Mouse (Mus musculus) neural tube, embryonic 12.5 days (tissue): ENCODE measurements around the gene Ifnlr1. TPM values are rescaled to one million over a fixed set of nuclear protein-coding genes. Genes with fewer than 3 reads are reported as not detected.
A peak's percentile ranks its signal among the peaks of the same experiment; 100 is the strongest.

Source experiments
- ATAC-seq: fragments of 200-750 bp; cut with Nextera tagmentation; 2 replicates; pipeline ENCODE4 v1.8.0; 2017; ENCODE audit warnings: low read depth, mild to moderate bottlenecking, moderate TSS enrichment, moderate library complexity; ENCODE audit not compliant: low FRiP score
- H3K27ac ChIP-seq: fragments of 300-500 bp; sonication (generic); 2 replicates; pipeline ENCODE4 v1.5.1; 2016
- H3K27me3 ChIP-seq: fragments of 300-500 bp; sonication (generic); replicated peaks from 2 replicates; pipeline ENCODE4 v1.6.1; 2016; ENCODE audit warnings: mild to moderate bottlenecking
- H3K36me3 ChIP-seq: fragments of 300-500 bp; sonication (generic); 2 replicates; pipeline ENCODE4 v1.6.1; 2016; ENCODE audit warnings: mild to moderate bottlenecking
- H3K4me1 ChIP-seq: fragments of 300-500 bp; sonication (generic); 2 replicates; pipeline ENCODE4 v1.6.1; 2016
- H3K4me2 ChIP-seq: fragments of 300-500 bp; sonication (generic); replicated peaks from 2 replicates; pipeline ENCODE4 v1.6.1; 2016; ENCODE audit warnings: mild to moderate bottlenecking
- H3K4me3 ChIP-seq: fragments of 300-500 bp; sonication (generic); 2 replicates; pipeline ENCODE4 v1.5.1; 2016
- H3K9ac ChIP-seq: fragments of 300-500 bp; sonication (generic); 2 replicates; pipeline ENCODE4 v1.6.1; 2016; ENCODE audit warnings: mild to moderate bottlenecking
- H3K9me3 ChIP-seq: fragments of 300-500 bp; sonication (generic); 2 replicates; pipeline ENCODE4 v1.6.1; 2016; ENCODE audit warnings: mild to moderate bottlenecking
- WGBS: fragments of 180-500 bp; shearing (Covaris S2); methylation state at CpG from one replicate; pipeline ENCODE4 v1.1.7; 2016; 5-methylcytosine and 5-hydroxymethylcytosine counted together
- polyA plus RNA-seq: library from polyadenylated mRNA; unstranded; fragments of >200 nt; fragmentation: Nextera tagmentation; extraction: Ambion mirVana; gene quantifications from 2 replicates; pipeline ENCODE4 v1.2.1, GENCODE M21; 2016

Gene Ifnlr1
- polyA plus RNA-seq, 1 experiment from 2014 or later, result 0.22 TPM

GRCm38 (mm10) chr4:135664656-135665055 lies 21.4 kb upstream of the Ifnlr1 start:
- Histone ChIP-seq H3K27me3 (no peaks in the 10 kb centered on the region), H3K27ac (no peak overlapping the region), H3K4me1 (no peaks in the 10 kb centered on the region), H3K4me3 (no peak overlapping the region), H3K9ac (no peak overlapping the region), H3K4me2 (no peak overlapping the region), H3K9me3 (no peaks in the 10 kb centered on the region), H3K36me3 (no peaks in the 10 kb centered on the region)
- no peak for ATAC-seq
- 87% methylated on average over 6 of the region's 6 CpGs for WGBS

DNA sequence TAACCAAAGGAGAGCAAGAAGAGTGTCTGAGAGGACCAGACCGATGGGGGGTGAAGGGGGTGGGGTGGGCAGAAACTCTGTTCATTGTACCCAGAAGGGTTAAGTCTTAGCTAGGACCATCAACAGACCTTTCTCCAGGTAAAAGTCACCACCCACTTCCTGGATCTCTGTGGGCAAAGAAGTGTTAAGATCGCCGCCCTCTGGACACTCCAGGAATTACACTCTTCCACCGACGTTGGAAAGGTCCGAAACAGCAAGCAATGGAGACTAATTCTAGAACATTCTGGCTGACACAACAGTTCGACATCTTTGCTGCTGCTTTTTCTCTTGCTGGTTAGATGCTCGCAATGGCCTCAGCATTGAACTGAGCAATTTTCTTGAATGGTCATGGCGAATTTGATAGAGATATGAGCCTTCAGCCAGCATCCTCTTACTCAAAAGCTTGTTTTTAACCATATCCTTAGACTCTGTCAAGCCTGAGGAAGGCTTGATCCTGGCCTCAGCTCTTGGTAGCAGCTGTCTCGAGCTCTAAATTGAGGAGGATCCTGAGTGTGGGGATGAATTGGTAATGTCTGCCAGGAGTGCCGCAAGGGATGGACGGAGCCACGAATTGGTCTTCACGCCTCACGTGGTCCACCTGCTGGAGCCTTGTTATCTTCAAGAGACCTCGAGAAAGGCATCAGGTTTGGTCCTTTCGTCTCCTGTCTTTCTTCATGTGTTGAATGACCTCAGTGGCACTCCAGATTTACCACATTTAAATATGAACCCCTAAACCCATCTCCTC lies 19.7 kb upstream of the Ifnlr1 start:
- Histone ChIP-seq H3K4me2 (no peak overlapping the region), H3K36me3 (no peaks in the 10 kb centered on the region), H3K27ac (no peak overlapping the region), H3K4me3 (no peak overlapping the region), H3K4me1 (no peaks in the 10 kb centered on the region), H3K9me3 (no peaks in the 10 kb centered on the region), H3K27me3 (no peaks in the 10 kb centered on the region), H3K9ac (no peak overlapping the region)
- WGBS, result 61% methylated on average over 17 of the region's 17 CpGs
- no peak for ATAC-seq

GRCm38 (mm10) chr4:135667266-135667844 lies 18.7 kb upstream of the Ifnlr1 start:
- Histone ChIP-seq H3K4me1 (no peaks in the 10 kb centered on the region), H3K4me2 (no peak overlapping the region), H3K27ac (no peak overlapping the region), H3K9ac (no peak overlapping the region), H3K27me3 (no peaks in the 10 kb centered on the region), H3K36me3 (no peaks in the 10 kb centered on the region), H3K9me3 (no peaks in the 10 kb centered on the region), H3K4me3 (no peak overlapping the region)
- no peak for ATAC-seq
- 17% methylated on average over 16 of the region's 16 CpGs for WGBS

- no peaks in the 10 kb centered on the region for H3K9me3 ChIP-seq
- H3K9ac ChIP-seq, result no peak overlapping the region
- H3K4me3 ChIP-seq, result no peak overlapping the region
- 0 out of 2 replicates have a peak, but pooled peaks cover 6% of the 10 kb centered on the region for H3K4me1 ChIP-seq
- H3K27me3 ChIP-seq, result no peaks in the 10 kb centered on the region
- H3K36me3 ChIP-seq, result no peaks in the 10 kb centered on the region
- no peak overlapping the region for H3K4me2 ChIP-seq
- no peak for ATAC-seq
- H3K27ac ChIP-seq, result no peak overlapping the region
- 79% methylated on average over 3 of the region's 3 CpGs for WGBS
These were observed 12.6 kb upstream of the Ifnlr1 start for GRCm38 (mm10) chr4:135673507-135673906.

DNA sequence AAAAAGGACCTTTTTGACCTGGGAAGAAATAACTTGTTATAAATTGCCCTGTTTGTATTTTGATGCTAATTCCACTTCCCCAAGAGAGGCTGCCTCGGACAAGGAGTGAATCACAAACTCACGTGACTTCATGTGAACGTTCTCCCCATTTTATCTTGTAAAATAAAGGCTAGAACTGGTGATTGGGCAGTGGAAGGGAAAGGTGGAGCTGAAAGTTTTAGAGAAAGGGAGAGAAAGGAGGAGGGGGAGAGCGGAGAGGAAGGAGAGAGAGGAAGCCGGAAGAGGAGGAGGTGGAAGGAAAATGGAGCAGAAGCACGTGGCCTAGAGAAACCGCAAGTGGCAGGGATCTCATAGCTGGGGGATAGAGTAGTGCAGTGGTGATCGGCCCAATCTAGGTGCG lies 11.1 kb upstream of the Ifnlr1 start:
- 54% methylated on average over 9 of the region's 9 CpGs for WGBS
- H3K4me1 ChIP-seq, result 0 out of 2 replicates have a peak, but pooled peaks cover 6% of the 10 kb centered on the region
- H3K27ac ChIP-seq, result no peak overlapping the region

DNA sequence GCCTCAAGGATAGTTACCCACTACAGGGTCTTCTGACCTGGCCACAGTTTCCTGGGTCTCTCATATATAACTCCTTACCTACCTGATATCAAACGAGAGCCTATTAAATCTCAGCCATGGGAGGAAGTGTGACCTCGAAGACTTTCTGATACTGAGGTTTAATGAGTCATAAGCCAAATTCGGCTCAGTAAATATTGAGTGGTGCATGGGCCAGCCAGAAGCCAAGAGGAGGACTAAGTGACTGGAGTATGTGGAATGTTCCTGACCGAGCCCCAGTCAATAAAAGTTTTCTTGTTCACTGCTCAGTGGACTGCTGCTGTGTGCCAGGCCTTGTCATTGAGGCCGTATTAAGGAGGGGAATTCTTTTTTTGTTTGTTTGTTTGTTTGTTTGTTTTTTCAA lies 9.6 kb upstream of the Ifnlr1 start:
- no peak for ATAC-seq

More for the DNA sequence above, 11.1 kb upstream of the Ifnlr1 start:
- Histone ChIP-seq H3K27me3 (no peaks in the 10 kb centered on the region), H3K36me3 (no peaks in the 10 kb centered on the region), H3K4me2 (no peak overlapping the region), H3K4me3 (no peak overlapping the region), H3K9ac (no peak overlapping the region), H3K9me3 (no peaks in the 10 kb centered on the region)
- no peak for ATAC-seq

GRCm38 (mm10) chr4:135679316-135679715 lies 6.8 kb upstream of the Ifnlr1 start:
- H3K4me2 ChIP-seq, result no peak overlapping the region
- no peaks in the 10 kb centered on the region; the same call in 1 of the 2 replicates for H3K27me3 ChIP-seq
- H3K9me3 ChIP-seq, result no peaks in the 10 kb centered on the region
- ATAC-seq, result no peak
- no peaks in the 10 kb centered on the region for H3K36me3 ChIP-seq
- WGBS, result 73% methylated on average over 4 of the region's 4 CpGs
- H3K4me1 ChIP-seq, result 0 out of 2 replicates have a peak, but pooled peaks cover 6% of the 10 kb centered on the region
- H3K9ac ChIP-seq, result no peak overlapping the region
- no peak overlapping the region for H3K4me3 ChIP-seq
- H3K27ac ChIP-seq, result no peak overlapping the region

More for the DNA sequence above, 9.6 kb upstream of the Ifnlr1 start:
- Histone ChIP-seq H3K4me2 (no peak overlapping the region), H3K4me3 (no peak overlapping the region), H3K9ac (no peak overlapping the region), H3K4me1 (0 out of 2 replicates have a peak, but pooled peaks cover 6% of the 10 kb centered on the region), H3K36me3 (no peaks in the 10 kb centered on the region), H3K27ac (no peak overlapping the region), H3K27me3 (no peaks in the 10 kb centered on the region), H3K9me3 (no peaks in the 10 kb centered on the region)
- 80% methylated on average over 5 of the region's 5 CpGs for WGBS

DNA sequence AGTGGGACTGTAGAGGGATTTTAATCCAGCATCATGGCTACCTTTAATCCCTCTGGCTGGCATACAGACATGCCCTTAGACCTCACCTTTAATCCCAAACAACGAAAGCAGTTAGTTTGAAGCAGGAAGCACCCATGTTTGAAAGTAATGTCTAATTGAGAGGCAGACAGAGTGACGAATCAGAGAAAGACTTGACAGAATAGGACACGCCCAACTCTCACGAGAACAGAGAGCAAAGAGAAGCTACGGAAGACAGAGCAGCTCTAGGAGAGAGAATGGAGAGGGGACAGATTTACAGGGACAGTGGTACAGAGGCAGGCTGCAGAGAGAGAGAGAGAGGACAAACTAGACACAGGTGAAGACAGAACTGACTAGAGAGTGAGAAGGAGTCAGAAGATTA lies 4.3 kb upstream of the Ifnlr1 start:
- Histone ChIP-seq H3K4me2 (no peak overlapping the region), H3K36me3 (no peaks in the 10 kb centered on the region), H3K27ac (no peak overlapping the region), H3K4me1 (peaks cover 12% of the 10 kb centered on the region), H3K9ac (no peak overlapping the region), H3K9me3 (no peaks in the 10 kb centered on the region), H3K27me3 (peaks cover 22% of the 10 kb centered on the region), H3K4me3 (no peak overlapping the region)
- 81% methylated on average over 5 of the region's 5 CpGs for WGBS
- ATAC-seq, result no peak

GRCm38 (mm10) chr4:135683553-135683952 lies 2.5 kb upstream of the Ifnlr1 start:
- ATAC-seq, result no peak
- Histone ChIP-seq H3K4me1 (peaks cover 12% of the 10 kb centered on the region), H3K9me3 (no peaks in the 10 kb centered on the region), H3K27me3 (peaks cover 37% of the 10 kb centered on the region), H3K36me3 (no peaks in the 10 kb centered on the region), H3K4me2 (no peak overlapping the region), H3K9ac (no peak overlapping the region), H3K4me3 (no peak overlapping the region), H3K27ac (no peak overlapping the region)
- 25% methylated on average over 4 of the region's 4 CpGs for WGBS

DNA sequence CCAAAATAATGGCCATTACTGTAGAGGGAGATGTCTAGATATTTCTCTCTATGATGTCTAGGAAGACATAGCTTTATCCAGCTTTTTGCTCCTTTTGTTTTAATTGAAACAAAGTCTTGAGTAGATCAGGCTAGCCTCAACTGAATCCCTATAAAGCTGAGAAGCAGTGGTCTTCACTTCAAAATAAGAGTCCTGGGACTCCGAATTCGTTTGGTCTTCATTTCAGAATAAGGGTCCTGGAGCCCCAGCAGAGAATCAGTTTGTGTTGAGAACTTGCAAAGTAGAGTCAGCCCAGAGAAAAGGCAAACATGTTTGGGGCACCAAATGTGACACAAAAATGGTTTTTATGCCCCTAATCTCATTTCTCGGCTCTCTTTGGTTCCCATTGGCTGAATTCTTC lies 1.4 kb upstream of the Ifnlr1 start:
- Histone ChIP-seq H3K4me2 (no peak overlapping the region), H3K9me3 (no peaks in the 10 kb centered on the region), H3K4me1 (peaks cover 12% of the 10 kb centered on the region), H3K27me3 (peaks cover 40% of the 10 kb centered on the region), H3K9ac (no peak overlapping the region), H3K4me3 (no peak overlapping the region), H3K27ac (no peak overlapping the region), H3K36me3 (no peaks in the 10 kb centered on the region)
- 30% methylated on average over 3 of the region's 3 CpGs for WGBS
- no peak for ATAC-seq

DNA sequence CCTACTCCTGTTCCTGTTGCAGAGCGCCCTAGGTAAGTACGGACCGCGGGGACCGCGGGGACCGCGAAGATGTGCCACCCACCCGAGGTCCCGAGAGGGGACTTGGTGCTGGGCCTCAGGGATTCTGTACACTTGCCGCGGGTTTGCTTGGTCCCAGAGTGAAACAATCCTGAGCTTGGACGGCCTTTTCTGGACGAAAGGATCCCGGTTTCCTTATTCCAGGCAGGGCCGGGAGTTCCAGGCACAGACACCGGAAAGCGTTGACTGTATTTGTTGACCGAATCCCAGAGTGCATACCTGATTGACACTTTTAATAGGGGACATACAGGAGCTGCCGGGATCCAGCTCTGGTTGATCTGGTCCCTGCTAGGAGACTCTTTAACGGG lies 474 bp downstream of the Ifnlr1 start:
- H3K9ac ChIP-seq, result peak overlapping the region; percentile 57
- no peak overlapping the region for H3K27ac ChIP-seq
- H3K27me3 ChIP-seq, result peaks cover 40% of the 10 kb centered on the region
- peak overlapping the region; percentile 45 for H3K4me3 ChIP-seq
- ATAC-seq, result no peak
- no peaks in the 10 kb centered on the region for H3K9me3 ChIP-seq
- peaks cover 12% of the 10 kb centered on the region for H3K4me1 ChIP-seq
- WGBS, result 1% methylated on average over 21 of the region's 21 CpGs
- H3K36me3 ChIP-seq, result no peaks in the 10 kb centered on the region
- H3K4me2 ChIP-seq, result peak overlapping the region; percentile 97

- Histone ChIP-seq H3K36me3 (no peaks in the 10 kb centered on the region), H3K4me3 (no peak overlapping the region), H3K27me3 (peaks cover 38% of the 10 kb centered on the region), H3K9ac (no peak overlapping the region), H3K9me3 (no peaks in the 10 kb centered on the region), H3K4me2 (no peak overlapping the region), H3K27ac (no peak overlapping the region), H3K4me1 (peaks cover 12% of the 10 kb centered on the region)
- WGBS, result 92% methylated on average over 7 of the region's 7 CpGs
- ATAC-seq, result no peak
These were observed 3.7 kb downstream of the Ifnlr1 start for GRCm38 (mm10) chr4:135689797-135690196.

DNA sequence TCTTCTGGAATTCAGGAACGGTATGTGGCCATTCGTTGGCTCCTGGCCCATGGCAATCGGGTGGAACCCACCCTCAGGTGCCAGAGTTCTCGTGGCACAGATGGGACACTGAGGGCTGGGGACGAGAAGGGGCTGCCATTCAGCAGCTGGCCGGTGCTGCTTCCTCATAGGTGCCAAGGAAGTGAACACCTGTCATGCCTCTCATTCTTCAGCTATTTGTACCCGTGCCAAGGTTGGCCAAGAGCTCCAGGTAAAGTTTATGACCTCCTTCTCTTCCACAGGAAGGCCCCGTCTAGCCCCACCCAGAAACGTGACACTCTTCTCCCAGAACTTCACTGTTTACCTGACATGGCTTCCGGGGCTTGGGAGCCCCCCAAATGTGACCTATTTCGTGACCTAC lies 4.2 kb downstream of the Ifnlr1 start:
- Histone ChIP-seq H3K4me1 (peaks cover 12% of the 10 kb centered on the region), H3K9ac (no peak overlapping the region), H3K27ac (no peak overlapping the region), H3K4me3 (no peak overlapping the region), H3K4me2 (no peak overlapping the region), H3K9me3 (no peaks in the 10 kb centered on the region), H3K27me3 (peaks cover 34% of the 10 kb centered on the region), H3K36me3 (no peaks in the 10 kb centered on the region)
- WGBS, result 87% methylated on average over 11 of the region's 11 CpGs
- ATAC-seq, result no peak
